Mouse (Mus musculus) embryo, embryonic 10 days (tissue): ENCODE measurements around the gene Prex1.

Experiments
- DNase-seq: peaks from one replicate; pipeline ENCODE4 v3.0.0-alpha.2; 2015; ENCODE audit warnings: low spot score

Prex1 gene

GRCm38 (mm10) chr2:166516818-166517353 is 196.7 kb downstream of the Prex1 start:
- no peak for DNase-seq
